Mouse (Mus musculus): ENCODE results near the gene Vmn1r1. TPM values are rescaled to one million over a fixed set of nuclear protein-coding genes. Genes with fewer than 3 reads are reported as not detected.

Gene Vmn1r1
- not detected in 2 replicates for polyA plus RNA-seq (2021; fragmentation: Nextera tagmentation)
- long read RNA-seq, experiment 1, result 0 reads
- long read RNA-seq, experiment 2, result 0 reads

DNA sequence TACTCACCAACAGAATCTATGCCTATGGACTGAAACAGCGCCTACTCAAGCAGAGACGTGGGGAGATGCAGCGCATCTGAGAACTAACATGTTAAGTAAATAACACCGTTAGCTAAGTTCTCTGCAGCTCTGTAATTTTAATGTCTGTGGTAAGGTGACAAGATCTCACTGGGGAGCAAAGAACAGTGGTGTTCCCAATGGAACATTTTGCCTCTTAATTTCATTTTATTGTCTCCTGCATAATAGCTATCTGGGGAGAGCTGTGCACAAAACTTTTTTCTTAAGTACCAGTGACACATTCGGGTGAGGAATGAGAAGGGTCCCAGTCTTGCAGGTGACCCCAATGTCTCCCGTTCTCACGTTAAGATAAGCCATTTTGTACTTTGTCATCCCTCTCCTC lies at the start of gene Vmn1r1:
Vmn1r1 (minus strand) TSS at position 101 of the 400 bp plus-strand sequence.

DNA sequence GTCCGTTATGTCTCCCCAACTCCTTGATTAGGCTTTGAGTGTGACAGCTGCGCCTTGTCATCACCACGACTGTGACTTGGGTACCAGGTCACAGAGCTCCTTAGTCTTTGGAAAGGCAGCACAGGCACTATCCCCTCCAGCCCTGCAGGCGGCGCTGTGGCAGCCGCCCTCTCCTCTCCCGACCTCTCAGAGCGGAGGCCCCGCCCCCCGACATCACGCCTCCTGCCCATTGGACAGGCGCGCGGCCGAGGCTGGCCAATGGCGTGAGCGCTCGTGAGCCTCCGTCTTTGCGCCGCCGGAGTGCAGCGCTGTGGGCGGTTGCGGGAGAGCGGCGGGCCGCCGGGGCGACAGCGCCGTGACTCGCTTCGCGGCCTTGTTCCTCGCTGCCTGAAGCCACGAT lies 39.8 kb downstream of the Vmn1r1 start, which contains the start of gene Srp9:
Srp9 (plus strand) TSS at position 232 of the 400 bp plus-strand sequence.

Other genes starting within 250 kb of the Vmn1r1 start
- gene Enah, start 144.5 kb downstream of the Vmn1r1 start, polyA plus RNA-seq (2021; fragmentation: Nextera tagmentation), result 6.7 and 7.9 TPM in 2 replicates
- gene Srp9, start 39.7 kb downstream of the Vmn1r1 start, polyA plus RNA-seq (2021; fragmentation: Nextera tagmentation), result 270 and 319 TPM in 2 replicates
- gene Degs1, start 118.3 kb upstream of the Vmn1r1 start, polyA plus RNA-seq (2021; fragmentation: Nextera tagmentation), result 122 and 126 TPM in 2 replicates
- 4.9 and 9.3 TPM in 2 replicates for gene Fbxo28, start 177.1 kb upstream of the Vmn1r1 start, polyA plus RNA-seq (2021; fragmentation: Nextera tagmentation)
- gene Trp53bp2, start 244.7 kb upstream of the Vmn1r1 start, polyA plus RNA-seq (2021; fragmentation: Nextera tagmentation), result 9.6 and 12.1 TPM in 2 replicates

Data from left cerebral cortex, adult 6 months (tissue).